Mouse (Mus musculus) large intestine, adult 2 months (tissue): ENCODE measurements around the gene Nlrp9c. TPM values are rescaled to one million over a fixed set of nuclear protein-coding genes. Genes with fewer than 3 reads are reported as not detected.
"Not testable (repeated sequence)": the region's sequence is repeated elsewhere in the genome, so short reads cannot be mapped to it uniquely, and the experiment has no call there.

Experiments used
- DNase-seq: peaks from one replicate; pipeline ENCODE4 v3.0.0-alpha.2; 2012; ENCODE audit warnings: low read depth, low spot score
- WGBS: fragments of 180-500 bp; shearing (Covaris S2); methylation state at CpG from one replicate; pipeline ENCODE4 v1.1.7; 2018; 5-methylcytosine and 5-hydroxymethylcytosine counted together
- polyA plus RNA-seq: library from polyadenylated mRNA; depleted of rRNA; stranded (reverse); fragments of >200 nt; gene quantifications from 2 replicates; pipeline ENCODE4 v1.2.3, GENCODE M21; 2012; rRNA removed

Nlrp9c gene
- polyA plus RNA-seq, result not detected in 2 replicates

GRCm38 (mm10) chr7:26403600-26403999, at the start of gene Nlrp9c:
Gene Nlrp9c, minus strand, starts transcription at chr7:26403700.
- 51% methylated on average over 2 of the region's 2 CpGs for WGBS
- not testable (repeated sequence) for DNase-seq

- DNase-seq, result no peak
- WGBS, result 78% methylated on average over 5 of the region's 5 CpGs
These were observed 31.3 kb upstream of the Nlrp9c start, which contains the start of gene Nlrp4a for GRCm38 (mm10) chr7:26434813-26435212. Gene Nlrp4a, plus strand, starts transcription at chr7:26435113.

GRCm38 (mm10) chr7:26391811-26392210, 11.7 kb downstream of the Nlrp9c start:
- DNase-seq, result not testable (repeated sequence)
- 82% methylated on average over 6 of the region's 6 CpGs for WGBS

- DNase-seq, result not testable (repeated sequence)
- WGBS, result 84% methylated on average over 2 of the region's 2 CpGs
These were observed 12.4 kb downstream of the Nlrp9c start for GRCm38 (mm10) chr7:26391137-26391536.

- WGBS, result 77% methylated on average over 5 of the region's 5 CpGs
- not testable (repeated sequence) for DNase-seq
These were observed 16.8 kb downstream of the Nlrp9c start for GRCm38 (mm10) chr7:26386691-26387090.

GRCm38 (mm10) chr7:26380807-26381206, 22.7 kb downstream of the Nlrp9c start:
- no peak for DNase-seq
- WGBS, result 96% methylated on average over 1 of the region's 1 CpGs

GRCm38 (mm10) chr7:26373221-26373620, 30.3 kb downstream of the Nlrp9c start:
- WGBS, result 85% methylated on average over 5 of the region's 5 CpGs
- DNase-seq, result not testable (repeated sequence)

GRCm38 (mm10) chr7:26356719-26357118, 46.8 kb downstream of the Nlrp9c start:
- DNase-seq, result not testable (repeated sequence)
- 83% methylated on average over 6 of the region's 6 CpGs for WGBS

GRCm38 (mm10) chr7:26352258-26352657, 51.2 kb downstream of the Nlrp9c start:
- DNase-seq, result not testable (repeated sequence)
- WGBS, result 71% methylated on average over 3 of the region's 3 CpGs

GRCm38 (mm10) chr7:26350177-26350576, 53.3 kb downstream of the Nlrp9c start:
- not testable (repeated sequence) for DNase-seq

GRCm38 (mm10) chr7:26320361-26320760, 83.1 kb downstream of the Nlrp9c start:
- WGBS, result 58% methylated on average over 3 of the region's 3 CpGs
- not testable (repeated sequence) for DNase-seq

GRCm38 (mm10) chr7:26315809-26316208, 87.7 kb downstream of the Nlrp9c start:
- not testable (repeated sequence) for DNase-seq
- 87% methylated on average over 4 of the region's 4 CpGs for whole genome bisulfite sequencing

GRCm38 (mm10) chr7:26315194-26315593, 88.3 kb downstream of the Nlrp9c start:
- DNase-seq, result not testable (repeated sequence)
- WGBS, result 72% methylated on average over 2 of the region's 2 CpGs

GRCm38 (mm10) chr7:26311786-26312185, 91.7 kb downstream of the Nlrp9c start:
- WGBS, result 81% methylated on average over 4 of the region's 4 CpGs

GRCm38 (mm10) chr7:26306926-26307325, 96.6 kb downstream of the Nlrp9c start, which contains the start of gene Cyp2a4:
Gene Cyp2a4, plus strand, starts transcription at chr7:26307169.
- not testable (repeated sequence) for DNase-seq
- 45% methylated on average over 2 of the region's 2 CpGs for WGBS

More at GRCm38 (mm10) chr7:26311786-26312185, 91.7 kb downstream of the Nlrp9c start:
- DNase-seq, result not testable (repeated sequence)

GRCm38 (mm10) chr7:26303429-26304166, 99.9 kb downstream of the Nlrp9c start:
- WGBS, result 78% methylated on average over 8 of the region's 8 CpGs
- DNase-seq, result not testable (repeated sequence)

Other genes starting within 250 kb of the Nlrp9c start
- not detected in 2 replicates for gene Cyp2b9, start 230.3 kb downstream of the Nlrp9c start, polyA plus RNA-seq
- not detected in 2 replicates for gene Vmn1r184, start 143.4 kb downstream of the Nlrp9c start, polyA plus RNA-seq
- not detected in 2 replicates for gene Cyp2a4, start 96.5 kb downstream of the Nlrp9c start, polyA plus RNA-seq
- not detected in 2 replicates for gene Nlrp4a, start 31.4 kb upstream of the Nlrp9c start, polyA plus RNA-seq
- gene Nlrp9a, start 131.3 kb upstream of the Nlrp9c start, polyA plus RNA-seq, result not detected in 2 replicates
- gene Vmn1r185, start 214.8 kb upstream of the Nlrp9c start, polyA plus RNA-seq, result not detected in 2 replicates